Mouse (Mus musculus): ENCODE measurements around the gene Naaladl1.

DNA sequence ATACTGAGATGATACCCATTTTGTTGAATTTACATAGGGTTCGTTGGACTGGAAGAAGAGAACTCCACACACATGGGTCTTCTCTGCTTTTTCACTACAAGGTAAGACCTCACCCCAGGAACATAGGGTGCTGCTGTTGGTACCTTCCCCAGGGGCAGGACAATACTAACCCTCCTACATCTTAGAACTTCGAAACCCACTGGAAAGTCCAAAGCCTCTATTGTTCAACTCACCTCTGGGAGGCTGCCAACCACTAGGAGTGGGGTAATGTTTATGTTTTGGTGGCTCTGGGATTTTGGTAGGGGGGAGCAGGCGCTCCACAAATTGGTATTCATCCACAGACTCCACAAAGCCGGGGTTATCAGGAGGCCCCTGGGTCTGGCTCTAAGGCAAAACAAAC, 48.9 kb upstream of the Naaladl1 start:
- TF ChIP-seq CTCF (IDR thresholded peaks at IDR 0.05; ENCODE audit: low read depth, low read length) (no peak), POLR2A (IDR thresholded peaks at IDR 0.05; ENCODE audit: borderline replicate concordance, low read depth, low read length) (no peak)

Data from bone marrow macrophage, adult 2 months (primary cell).